Mouse (Mus musculus) cerebellum, adult 18-20 months (tissue): ENCODE measurements around the gene Bhmt2.
A peak's percentile ranks its signal among the peaks of the same experiment; 100 is the strongest.

Experiments
- DNase-seq, 2 experiments: peaks; one replicate each; pipeline ENCODE4 v3.0.0; 2021

The Bhmt2 gene

GRCm38 (mm10) chr13:93674131-93674561 is at the start of gene Bhmt2, which contains the start of gene Dmgdh:
Gene Bhmt2 (minus strand): TSS chr13:93674302.
Gene Dmgdh (plus strand): TSS chr13:93674433.
- DNase-seq: no peak

GRCm38 (mm10) chr13:93723455-93723854 is 49.4 kb upstream of the Bhmt2 start:
- no peak for DNase-seq

GRCm38 (mm10) chr13:93721916-93722315 is 47.8 kb upstream of the Bhmt2 start:
- DNase-seq: peak in 1 of 2 experiments; percentile 22

- DNase-seq: peak; percentile 69
These were observed 44.8 kb upstream of the Bhmt2 start for GRCm38 (mm10) chr13:93718948-93719347.

- DNase-seq: no peak
These were observed 43.0 kb upstream of the Bhmt2 start for GRCm38 (mm10) chr13:93717113-93717512.

- DNase-seq: no peak
These were observed 39.7 kb upstream of the Bhmt2 start for GRCm38 (mm10) chr13:93713826-93714225.

GRCm38 (mm10) chr13:93712362-93712761 is 38.3 kb upstream of the Bhmt2 start:
- DNase-seq: no peak

GRCm38 (mm10) chr13:93711226-93711625 is 37.1 kb upstream of the Bhmt2 start:
- DNase-seq: no peak

GRCm38 (mm10) chr13:93710325-93710724 is 36.2 kb upstream of the Bhmt2 start:
- DNase-seq: no peak

GRCm38 (mm10) chr13:93707271-93707670 is 33.2 kb upstream of the Bhmt2 start:
- DNase-seq: no peak

GRCm38 (mm10) chr13:93705697-93706096 is 31.6 kb upstream of the Bhmt2 start:
- DNase-seq: no peak

- DNase-seq: no peak
These were observed 24.8 kb upstream of the Bhmt2 start for GRCm38 (mm10) chr13:93698866-93699265.

GRCm38 (mm10) chr13:93690821-93691220 is 16.7 kb upstream of the Bhmt2 start:
- DNase-seq: no peak

GRCm38 (mm10) chr13:93689566-93689965 is 15.5 kb upstream of the Bhmt2 start:
- DNase-seq: no peak

GRCm38 (mm10) chr13:93687321-93687720 is 13.2 kb upstream of the Bhmt2 start:
- DNase-seq: no peak

- DNase-seq: no peak
These were observed 11.1 kb upstream of the Bhmt2 start for GRCm38 (mm10) chr13:93685226-93685625.

- DNase-seq: no peak
These were observed 9.2 kb upstream of the Bhmt2 start for GRCm38 (mm10) chr13:93683336-93683735.

- no peak for DNase-seq
These were observed 2.8 kb upstream of the Bhmt2 start for GRCm38 (mm10) chr13:93676864-93677263.

- no peak for DNase-seq
These were observed 806 bp downstream of the Bhmt2 start for GRCm38 (mm10) chr13:93673296-93673695.

GRCm38 (mm10) chr13:93672371-93672770 is 1.7 kb downstream of the Bhmt2 start:
- no peak for DNase-seq

GRCm38 (mm10) chr13:93667586-93667985 is 6.5 kb downstream of the Bhmt2 start:
- DNase-seq: no peak

- peak; percentile 22 for DNase-seq
These were observed 16.2 kb downstream of the Bhmt2 start for GRCm38 (mm10) chr13:93657941-93658340.

GRCm38 (mm10) chr13:93653382-93653781 is 20.7 kb downstream of the Bhmt2 start:
- no peak for DNase-seq

- no peak for DNase-seq
These were observed 25.5 kb downstream of the Bhmt2 start for GRCm38 (mm10) chr13:93648387-93649130.

- no peak for DNase-seq
These were observed 34.5 kb downstream of the Bhmt2 start for GRCm38 (mm10) chr13:93639636-93640035.
